Mouse (Mus musculus) kidney, postnatal 0 days (tissue): Measurements from ENCODE around the gene Ctxn2. TPM values are rescaled to one million over a fixed set of nuclear protein-coding genes. Genes with fewer than 3 reads are reported as not detected.

Experiments used
- ATAC-seq: fragments of 200-750 bp; cut with Nextera tagmentation; replicated peaks from 2 replicates; pipeline ENCODE4 v1.8.0; 2017; ENCODE audit warnings: low read depth, moderate number of reproducible peaks, moderate TSS enrichment, moderate library complexity; ENCODE audit not compliant: low FRiP score
- DNase-seq: peaks from one replicate; pipeline ENCODE4 v3.0.0-alpha.2; 2016; ENCODE audit warnings: low spot score
- H3K27ac ChIP-seq: fragments of 300-500 bp; sonication (generic); 2 replicates; pipeline ENCODE4 v1.5.1; 2014; ENCODE audit warnings: mild to moderate bottlenecking
- H3K27me3 ChIP-seq: fragments of 300-500 bp; sonication (generic); 2 replicates; pipeline ENCODE4 v1.6.1; 2014; ENCODE audit warnings: low read length, mixed read lengths; ENCODE audit not compliant: insufficient read depth
- H3K36me3 ChIP-seq: fragments of 300-500 bp; sonication (generic); 2 replicates; pipeline ENCODE4 v1.6.1; 2014; ENCODE audit warnings: low read length, mixed read lengths; ENCODE audit not compliant: insufficient read depth
- H3K4me1 ChIP-seq: fragments of 300-500 bp; sonication (generic); replicated peaks from 2 replicates; pipeline ENCODE4 v1.6.1; 2014; ENCODE audit warnings: antibody characterized with exemption, low read length, mixed read lengths; ENCODE audit not compliant: insufficient read depth
- H3K4me2 ChIP-seq: fragments of 300-500 bp; sonication (generic); 2 replicates; pipeline ENCODE4 v1.6.1; 2014; ENCODE audit warnings: mild to moderate bottlenecking, low read length, moderate library complexity, mixed read lengths
- H3K4me3 ChIP-seq: fragments of 300-500 bp; sonication (generic); replicated peaks from 2 replicates; pipeline ENCODE4 v1.5.1; 2014; ENCODE audit warnings: low read depth, low read length
- H3K9ac ChIP-seq: fragments of 300-500 bp; sonication (generic); 2 replicates; pipeline ENCODE4 v1.6.1; 2014; ENCODE audit warnings: low read depth, low read length
- H3K9me3 ChIP-seq: fragments of 300-500 bp; sonication (generic); replicated peaks from 2 replicates; pipeline ENCODE4 v1.6.1; 2016; ENCODE audit warnings: low read length, inconsistent platforms, mixed read lengths
- CTCF ChIP-seq: IDR thresholded peaks from 2 replicates; pipeline ENCODE4 v1.5.1; 2016; ENCODE audit warnings: antibody characterized with exemption, low read depth, mild to moderate bottlenecking, moderate library complexity
- WGBS: fragments of 180-500 bp; shearing (Covaris S2); extraction: QIAGEN DNeasy Blood & Tissue Kit; methylation state at CpG from one replicate; pipeline ENCODE4 v1.1.7; 2014; 5-methylcytosine and 5-hydroxymethylcytosine counted together
- polyA plus RNA-seq: library from polyadenylated mRNA; unstranded; fragments of >200 nt; fragmentation: Nextera tagmentation; extraction: Ambion mirVana; gene quantifications from 2 replicates; pipeline ENCODE4 v1.2.1, GENCODE M21; 2015

The Ctxn2 gene
- polyA plus RNA-seq, 1 experiment from 2014 or later, result not detected

DNA sequence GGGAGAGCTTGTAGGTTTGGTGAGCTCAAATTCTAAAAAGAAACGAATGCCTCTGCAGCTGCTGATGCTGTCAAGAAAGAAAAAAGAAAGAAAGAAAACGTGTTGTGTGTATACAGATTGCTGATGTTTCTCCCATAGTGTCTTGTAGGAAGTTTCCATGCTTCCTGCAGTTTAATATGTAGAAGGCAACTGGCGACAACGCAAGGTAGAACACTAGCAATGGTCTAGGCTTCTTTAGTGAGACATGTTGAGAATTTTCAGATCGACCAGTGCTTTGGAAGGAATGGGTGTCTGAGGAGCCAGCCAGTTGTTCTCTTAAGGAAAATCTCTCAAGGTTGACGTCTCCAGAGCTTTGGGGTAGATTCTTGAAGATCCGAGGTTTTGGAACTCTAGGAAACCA lies 354 bp downstream of the Ctxn2 start:
- H3K9me3 ChIP-seq, result no peaks in the 10 kb centered on the region
- no peak overlapping the region for H3K27ac ChIP-seq
- peak overlapping the region; percentile 4; the same call in 1 of the 2 replicates for H3K4me3 ChIP-seq
- no peak for DNase-seq
- H3K9ac ChIP-seq, result no peak overlapping the region
- 34% methylated on average over 7 of the region's 7 CpGs for WGBS
- TF ChIP-seq CTCF, result no peak
- no peaks in the 10 kb centered on the region for H3K27me3 ChIP-seq
- H3K36me3 ChIP-seq, result no peaks in the 10 kb centered on the region
- no peak for ATAC-seq
- H3K4me2 ChIP-seq, result peak overlapping the region; percentile 48; the same call in 1 of the 2 replicates
- H3K4me1 ChIP-seq, result 0 out of 2 replicates have a peak, but pooled peaks cover 4% of the 10 kb centered on the region

DNA sequence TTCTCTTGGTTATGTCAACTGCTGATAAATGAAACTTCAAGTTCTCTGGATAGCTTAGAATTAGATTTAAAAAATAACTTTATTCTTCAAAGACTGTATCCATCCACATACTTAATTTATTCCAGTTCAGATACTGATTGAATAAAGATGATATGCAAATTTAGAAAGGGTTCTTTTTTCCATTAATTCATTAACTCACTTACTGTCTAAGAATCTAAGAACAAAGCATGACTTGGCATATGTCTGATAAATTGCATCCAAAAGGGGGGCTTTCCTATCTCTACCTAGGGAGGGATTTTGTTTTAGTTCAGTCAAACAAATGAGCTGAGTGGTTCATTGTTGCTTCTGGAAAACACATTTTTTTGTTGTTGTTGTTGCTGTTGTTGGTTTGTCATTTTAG lies 5.8 kb downstream of the Ctxn2 start:
- no peak for TF ChIP-seq CTCF
- ATAC-seq (no peak), DNase-seq (no peak)
- Histone ChIP-seq H3K4me2 (no peak overlapping the region), H3K36me3 (no peaks in the 10 kb centered on the region), H3K27me3 (no peaks in the 10 kb centered on the region), H3K4me1 (no peaks in the 10 kb centered on the region), H3K4me3 (no peak overlapping the region), H3K9me3 (no peaks in the 10 kb centered on the region), H3K9ac (no peak overlapping the region), H3K27ac (no peak overlapping the region)

DNA sequence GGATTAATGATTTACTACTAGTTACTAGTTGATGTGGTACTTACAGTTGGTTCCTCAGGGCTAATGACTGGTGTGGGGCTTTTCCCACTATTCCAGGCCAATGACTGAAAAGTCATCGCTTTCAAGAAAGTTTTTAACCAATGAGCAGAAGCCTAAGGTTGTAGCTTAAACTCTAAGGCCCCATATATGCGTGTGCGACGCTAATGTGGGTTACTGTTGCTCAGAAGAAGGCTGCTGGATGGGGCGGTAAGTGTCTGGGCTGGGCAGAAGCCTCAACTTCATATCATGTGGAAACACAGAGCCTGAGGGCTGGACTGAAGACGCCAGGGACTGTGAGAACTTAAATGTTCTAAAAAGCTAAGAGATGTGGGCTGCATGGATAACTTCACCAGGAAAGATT lies 15.9 kb downstream of the Ctxn2 start, which contains the start of gene Slc12a1:
Gene Slc12a1, plus strand, starts transcription at position 118 of the 400 bp plus-strand sequence.
- no peak for TF ChIP-seq CTCF
- no peaks in the 10 kb centered on the region for H3K36me3 ChIP-seq
- DNase-seq (no peak), ATAC-seq (no peak)
- WGBS, result 77% methylated on average over 6 of the region's 6 CpGs
- H3K9ac ChIP-seq, result no peak within 1 kb of the TSS
- 0 out of 2 replicates have a peak within 1 kb of the TSS, but pooled peaks have one; percentile 4 for H3K4me3 ChIP-seq
- H3K27me3 ChIP-seq, result no peaks in the 10 kb centered on the region
- H3K9me3 ChIP-seq, result no peaks in the 10 kb centered on the region
- H3K4me1 ChIP-seq, result no peaks in the 10 kb centered on the region
- H3K27ac ChIP-seq, result 0 out of 2 replicates have a peak within 1 kb of the TSS, but pooled peaks have one; percentile 8
- H3K4me2 ChIP-seq, result no peak within 1 kb of the TSS

- 0 out of 2 replicates have a peak overlapping the region, but pooled peaks have one; percentile 14 for H3K9ac ChIP-seq
- no peak for TF ChIP-seq CTCF
- H3K27me3 ChIP-seq, result no peaks in the 10 kb centered on the region
- no peak overlapping the region for H3K4me2 ChIP-seq
- H3K27ac ChIP-seq, result 0 out of 2 replicates have a peak overlapping the region, but pooled peaks have one; percentile 5
- no peaks in the 10 kb centered on the region for H3K4me1 ChIP-seq
- ATAC-seq (no peak), DNase-seq (no peak)
- no peaks in the 10 kb centered on the region for H3K9me3 ChIP-seq
- 84% methylated on average over 9 of the region's 9 CpGs for WGBS
- H3K36me3 ChIP-seq, result no peaks in the 10 kb centered on the region
- H3K4me3 ChIP-seq, result no peak overlapping the region
Measured at GRCm38 (mm10) chr2:125154294-125154693, 17.8 kb downstream of the Ctxn2 start.

- peak; percentile 41; the same call in 1 of the 2 replicates for TF ChIP-seq CTCF
- 10% methylated on average over 2 of the region's 2 CpGs for WGBS
- peak; percentile 28 for DNase-seq
- H3K27ac ChIP-seq, result no peak overlapping the region
- no peak overlapping the region for H3K9ac ChIP-seq
- H3K27me3 ChIP-seq, result no peaks in the 10 kb centered on the region
- H3K4me3 ChIP-seq, result no peak overlapping the region
- H3K4me2 ChIP-seq, result no peak overlapping the region
- no peaks in the 10 kb centered on the region for H3K9me3 ChIP-seq
- H3K4me1 ChIP-seq, result no peaks in the 10 kb centered on the region
- ATAC-seq, result 0 out of 2 replicates have a peak, but pooled peaks have one; percentile 52
- no peaks in the 10 kb centered on the region for H3K36me3 ChIP-seq
Measured at GRCm38 (mm10) chr2:125155504-125155903, 19.0 kb downstream of the Ctxn2 start.

DNA sequence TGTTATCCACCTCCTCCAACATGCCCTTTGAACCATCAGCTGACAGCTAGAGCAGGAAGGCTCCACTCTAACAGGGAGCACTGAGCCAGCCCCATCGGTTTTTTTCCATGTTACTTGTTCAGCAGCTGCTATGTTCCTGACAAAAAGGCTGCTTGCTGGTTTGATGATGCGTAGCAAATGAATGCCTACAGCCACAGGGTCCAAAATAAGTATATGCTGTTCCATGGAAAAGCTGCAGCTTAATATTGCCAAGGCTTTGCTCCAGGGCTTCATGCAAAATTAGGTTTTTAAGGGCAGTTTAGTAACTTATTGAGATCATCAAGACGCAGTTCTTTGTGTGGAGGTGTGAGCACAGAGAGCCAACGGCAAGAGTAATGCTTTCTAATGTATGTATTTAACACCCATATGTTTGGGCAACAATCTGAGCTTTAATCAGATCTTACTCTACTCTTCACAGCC lies 25.5 kb downstream of the Ctxn2 start:
- no peaks in the 10 kb centered on the region for H3K36me3 ChIP-seq
- no peaks in the 10 kb centered on the region for H3K9me3 ChIP-seq
- H3K9ac ChIP-seq, result no peak overlapping the region
- WGBS, result 55% methylated on average over 4 of the region's 4 CpGs
- H3K4me1 ChIP-seq, result no peaks in the 10 kb centered on the region
- no peak for TF ChIP-seq CTCF
- no peak for DNase-seq
- H3K4me2 ChIP-seq, result no peak overlapping the region
- ATAC-seq, result no peak
- no peak overlapping the region for H3K4me3 ChIP-seq
- no peaks in the 10 kb centered on the region for H3K27me3 ChIP-seq
- no peak overlapping the region for H3K27ac ChIP-seq
